Mouse (Mus musculus): ENCODE data around the gene Il21. TPM values are rescaled to one million over a fixed set of nuclear protein-coding genes. Genes with fewer than 3 reads are reported as not detected.

Gene Il21
- total and polyA plus RNA-seq, 3 experiments, result not detected

- peaks cover 21 to 27% of the 10 kb centered on the region in 2 experiments for H3K4me1 ChIP-seq (ENCODE audit: control insufficient read depth in 1 of 2, insufficient read depth in 2 of 2)
- no peak for DNase-seq (ENCODE audit: extremely low read depth)
- no peak for TF ChIP-seq MXI1 (IDR thresholded peaks at IDR 0.05; ENCODE audit: low read depth, low read length)
- TF ChIP-seq MAX (IDR thresholded peaks at IDR 0.05; ENCODE audit: low read length), result no peak
- TF ChIP-seq ZNF384 (IDR thresholded peaks at IDR 0.05; ENCODE audit: low read depth, low read length), result no peak
- no peak for TF ChIP-seq TBP (conservative IDR thresholded peaks at IDR 0.05; ENCODE audit: low read depth, low read length)
- TF ChIP-seq MYC (IDR thresholded peaks at IDR 0.05; ENCODE audit: low read depth, low read length), result no peak
- TF ChIP-seq EP300 (IDR thresholded peaks at IDR 0.05; ENCODE audit: low read length), result no peak
- TF ChIP-seq E2F4 (IDR thresholded peaks at IDR 0.05; ENCODE audit: insufficient replicate concordance, low read depth, low read length), result no peak
- no peak for TF ChIP-seq HCFC1 (IDR thresholded peaks at IDR 0.05; ENCODE audit: low read depth, low read length)
- H3K4me2 ChIP-seq (ENCODE audit: insufficient read depth, low read depth, poor library complexity, severe bottlenecking), result no peak overlapping the region
- H3K9ac ChIP-seq (ENCODE audit: insufficient read depth, low read depth), result no peak overlapping the region
- H3K4me3 ChIP-seq (replicated peaks in 1 of 3; ENCODE audit: low read depth in 2 of 3, low read length in 2 of 3, poor library complexity in 1 of 3), result no peak overlapping the region
- H3K79me2 ChIP-seq (replicated peaks; ENCODE audit: control insufficient read depth, extremely low read depth, insufficient read depth, poor library complexity, severe bottlenecking), result no peaks in the 10 kb centered on the region
- dilution Hi-C loops (cut with MboI; ENCODE audit: extremely low pct_ligation_motif_present, extremely low pct_unique_long_range_greater_than_20kb, low sequenced_read_pairs) (no loop called here), in situ Hi-C loops (cut with MboI; ENCODE audit: low pct_ligation_motif_present, low pct_unique_long_range_greater_than_20kb, low sequenced_read_pairs) (loop anchor here (10.0 kb wide), 1 partner anchor 180 kb away; no protein-coding TSS in a partner anchor)
- H3K9me3 ChIP-seq (replicated peaks; ENCODE audit: low read length), result no peaks in the 10 kb centered on the region
- H3K27me3 ChIP-seq (replicated peaks), result no peaks in the 10 kb centered on the region
- H3K27ac ChIP-seq (ENCODE audit: insufficient read depth, low read depth), result no peak overlapping the region
- H3K36me3 ChIP-seq (replicated peaks in 1 of 2; ENCODE audit: control insufficient read depth in 1 of 2, insufficient read depth in 1 of 2, low read length in 1 of 2), result no peaks in the 10 kb centered on the region
Observed at GRCm38 (mm10) chr3:37225124-37225523, 7.3 kb downstream of the Il21 start.

- dilution Hi-C loops (cut with MboI; ENCODE audit: extremely low pct_ligation_motif_present, extremely low pct_unique_long_range_greater_than_20kb, low sequenced_read_pairs), result no loop called here
- DNase-seq (ENCODE audit: extremely low read depth), result peak; percentile 58
- 0 out of 4 replicates have a peak, but pooled peaks cover 0 to 3% of the 10 kb centered on the region in 2 experiments for H3K4me1 ChIP-seq (ENCODE audit: control insufficient read depth in 1 of 2, insufficient read depth in 2 of 2)
Observed at GRCm38 (mm10) chr3:37219071-37219470, 13.4 kb downstream of the Il21 start.

More at GRCm38 (mm10) chr3:37219071-37219470, 13.4 kb downstream of the Il21 start:
- H3K27me3 ChIP-seq (replicated peaks), result no peaks in the 10 kb centered on the region
- no peak overlapping the region for H3K4me3 ChIP-seq (replicated peaks in 1 of 3; ENCODE audit: low read depth in 2 of 3, low read length in 2 of 3, poor library complexity in 1 of 3)
- TF ChIP-seq SMC3 (IDR thresholded peaks at IDR 0.05; ENCODE audit: low read depth, low read length) (peak; percentile 98), CHD2 (IDR thresholded peaks at IDR 0.05; ENCODE audit: low read length) (no peak), ZMIZ1 (IDR thresholded peaks at IDR 0.05; ENCODE audit: low read depth, low read length) (no peak), JUND (conservative IDR thresholded peaks at IDR 0.05; ENCODE audit: low read depth, low read length) (no peak), CHD1 (IDR thresholded peaks at IDR 0.05; ENCODE audit: low read depth, low read length) (no peak), BHLHE40 (IDR thresholded peaks at IDR 0.05; ENCODE audit: low read depth, low read length) (no peak), ETS1 (conservative IDR thresholded peaks at IDR 0.05; ENCODE audit: low read depth, low read length) (no peak), UBTF (IDR thresholded peaks at IDR 0.05; ENCODE audit: low read depth, low read length) (no peak), POLR2AphosphoS2 (IDR thresholded peaks at IDR 0.05; ENCODE audit: low read depth, low read length) (no peak), JUN (IDR thresholded peaks at IDR 0.05; ENCODE audit: insufficient read depth, low read depth, low read length) (no peak), CTCF (conservative IDR thresholded peaks at IDR 0.05 in 1 of 2, IDR thresholded peaks at IDR 0.05 in 1 of 2; ENCODE audit: low read depth in 2 of 2, low read length in 2 of 2) (peak; percentile 36 to 97; a peak in 2 of 4 replicates), ZNF384 (IDR thresholded peaks at IDR 0.05; ENCODE audit: low read depth, low read length) (no peak), ZC3H11A (IDR thresholded peaks at IDR 0.05; ENCODE audit: low read depth, low read length) (peak; percentile 88), MAZ (IDR thresholded peaks at IDR 0.05; ENCODE audit: low read depth, low read length) (no peak), IRF4 (IDR thresholded peaks at IDR 0.05; ENCODE audit: low read depth, low read length) (0 out of 2 replicates have a peak, but pooled peaks have one; percentile 29), RAD21 (IDR thresholded peaks at IDR 0.05; ENCODE audit: low read depth, low read length) (peak; percentile 96), RCOR1 (conservative IDR thresholded peaks at IDR 0.05; ENCODE audit: low read depth, low read length) (no peak), TBP (conservative IDR thresholded peaks at IDR 0.05; ENCODE audit: low read depth, low read length) (no peak)
- H3K9ac ChIP-seq (ENCODE audit: insufficient read depth, low read depth), result no peak overlapping the region
- H3K36me3 ChIP-seq (replicated peaks in 1 of 2; ENCODE audit: control insufficient read depth in 1 of 2, insufficient read depth in 1 of 2, low read length in 1 of 2), result no peaks in the 10 kb centered on the region
- H3K79me2 ChIP-seq (replicated peaks; ENCODE audit: control insufficient read depth, extremely low read depth, insufficient read depth, poor library complexity, severe bottlenecking), result no peaks in the 10 kb centered on the region
- in situ Hi-C loops (cut with MboI; ENCODE audit: low pct_ligation_motif_present, low pct_unique_long_range_greater_than_20kb, low sequenced_read_pairs), result no loop called here
- H3K4me2 ChIP-seq (ENCODE audit: insufficient read depth, low read depth, poor library complexity, severe bottlenecking), result no peak overlapping the region
- H3K27ac ChIP-seq (ENCODE audit: insufficient read depth, low read depth), result no peak overlapping the region
- no peaks in the 10 kb centered on the region for H3K9me3 ChIP-seq (replicated peaks; ENCODE audit: low read length)
